Mouse (Mus musculus) forebrain, embryonic 14.5 days (tissue): ENCODE measurements around the gene Zfp398. TPM values are rescaled to one million over a fixed set of nuclear protein-coding genes. Genes with fewer than 3 reads are reported as not detected.

ENCODE experiments used
- ATAC-seq: fragments of 200-750 bp; cut with Nextera tagmentation; 2 replicates; pipeline ENCODE4 v1.8.0; 2017; ENCODE audit warnings: mild to moderate bottlenecking, moderate library complexity
- DNase-seq: peaks from one replicate; pipeline ENCODE4 v3.0.0-alpha.2; 2015; ENCODE audit warnings: low spot score
- H3K27ac ChIP-seq: fragments of 300-500 bp; sonication (generic); 2 replicates; pipeline ENCODE4 v1.5.1; 2014; ENCODE audit warnings: low read depth, mild to moderate bottlenecking, control low read depth, low read length, moderate library complexity
- H3K27me3 ChIP-seq: fragments of 300-500 bp; sonication (generic); replicated peaks from 2 replicates; pipeline ENCODE4 v1.6.1; 2014; ENCODE audit warnings: low read length, control low read depth, mixed read lengths; ENCODE audit not compliant: control insufficient read depth, insufficient read depth
- H3K36me3 ChIP-seq: fragments of 300-500 bp; sonication (generic); 2 replicates; pipeline ENCODE4 v1.6.1; 2014; ENCODE audit warnings: low read length, control low read depth; ENCODE audit not compliant: control insufficient read depth, insufficient read depth
- H3K4me1 ChIP-seq: fragments of 300-500 bp; sonication (generic); 2 replicates; pipeline ENCODE4 v1.6.1; 2014; ENCODE audit warnings: antibody characterized with exemption, low read length, control low read depth; ENCODE audit not compliant: control insufficient read depth, insufficient read depth
- H3K4me2 ChIP-seq: fragments of 300-500 bp; sonication (generic); 2 replicates; pipeline ENCODE4 v1.6.1; 2014; ENCODE audit warnings: mild to moderate bottlenecking, control low read depth, low read length
- H3K4me3 ChIP-seq: fragments of 300-500 bp; sonication (generic); 2 replicates; pipeline ENCODE4 v1.5.1; 2014; ENCODE audit warnings: low read depth, low read length, control low read depth
- H3K9ac ChIP-seq: fragments of 300-500 bp; sonication (generic); 2 replicates; pipeline ENCODE4 v1.6.1; 2014; ENCODE audit warnings: mild to moderate bottlenecking, low read length, control low read depth, moderate library complexity
- H3K9me3 ChIP-seq: fragments of 300-500 bp; sonication (generic); replicated peaks from 2 replicates; pipeline ENCODE4 v1.6.1; 2016; ENCODE audit warnings: low read length, control low read depth, mixed read lengths; ENCODE audit not compliant: control insufficient read depth
- WGBS: fragments of 180-500 bp; shearing (Covaris S2); extraction: QIAGEN DNeasy Blood & Tissue Kit; methylation state at CpG from one replicate; pipeline ENCODE4 v1.1.7; 2014; 5-methylcytosine and 5-hydroxymethylcytosine counted together
- polyA plus RNA-seq: library from polyadenylated mRNA; unstranded; fragments of >200 nt; fragmentation: Nextera tagmentation; extraction: Ambion mirVana; gene quantifications from 2 replicates; pipeline ENCODE4 v1.2.1, GENCODE M21; 2014

Gene Zfp398
- polyA plus RNA-seq, 1 experiment from 2014 or later, result 9.1 TPM

DNA sequence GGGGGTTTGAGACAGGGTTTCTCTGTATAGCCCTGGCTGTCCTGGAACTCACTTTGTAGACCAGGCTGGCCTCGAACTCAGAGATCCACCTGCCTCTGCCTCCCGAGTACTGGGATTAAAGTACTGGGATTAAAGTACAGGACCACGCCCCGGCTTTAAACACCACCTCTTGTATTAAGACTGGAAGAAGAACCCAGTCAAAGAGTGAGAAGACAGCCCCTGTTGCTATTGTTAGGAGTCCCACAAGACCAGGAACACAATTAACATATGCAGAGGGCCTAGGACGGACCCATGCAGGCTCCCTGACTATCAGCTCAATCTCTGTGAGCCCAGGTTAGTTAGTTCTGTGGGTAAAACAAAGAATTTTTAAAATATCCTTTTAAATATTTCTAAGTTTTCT, 36.8 kb downstream of the Zfp398 start:
- Histone ChIP-seq H3K36me3 (peaks cover 16% of the 10 kb centered on the region), H3K4me2 (no peak overlapping the region), H3K9me3 (no peaks in the 10 kb centered on the region), H3K27me3 (no peaks in the 10 kb centered on the region), H3K27ac (no peak overlapping the region), H3K4me1 (no peaks in the 10 kb centered on the region), H3K4me3 (no peak overlapping the region), H3K9ac (no peak overlapping the region)
- ATAC-seq (no peak), DNase-seq (no peak)
- 85% methylated on average over 5 of the region's 5 CpGs for WGBS

DNA sequence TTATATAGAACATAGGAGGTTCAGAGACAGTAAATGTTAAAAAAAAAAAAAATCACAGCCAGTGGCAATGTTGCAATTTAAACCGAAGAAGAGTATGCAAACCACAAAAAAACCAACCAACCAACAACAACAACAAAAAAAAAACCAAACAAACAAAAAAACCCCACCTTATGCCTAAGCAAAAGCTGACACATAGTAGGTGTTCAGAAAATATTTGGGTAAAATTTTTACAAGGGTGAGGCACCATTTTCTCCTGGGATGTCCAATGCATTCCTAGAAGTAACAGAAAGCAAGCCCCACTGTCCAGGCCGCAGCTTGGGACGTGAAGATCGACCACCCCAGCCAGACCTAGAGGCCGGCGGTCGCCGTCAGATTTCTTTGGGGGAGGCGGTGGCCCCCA, 41.6 kb downstream of the Zfp398 start, which contains the start of gene Zfp282:
Gene Zfp282, plus strand, starts transcription at position 147 of the 400 bp plus-strand sequence.
- Histone ChIP-seq H3K4me3 (peak within 1 kb of the TSS; percentile 86), H3K27me3 (no peaks in the 10 kb centered on the region), H3K9ac (peak within 1 kb of the TSS; percentile 96), H3K4me1 (peaks cover 11% of the 10 kb centered on the region), H3K9me3 (no peaks in the 10 kb centered on the region), H3K36me3 (peaks cover 26% of the 10 kb centered on the region), H3K27ac (peak within 1 kb of the TSS; percentile 98), H3K4me2 (peak within 1 kb of the TSS; percentile 90)
- no peak for ATAC-seq
- DNase-seq, result no peak
- 7% methylated on average over 9 of the region's 9 CpGs for WGBS

DNA sequence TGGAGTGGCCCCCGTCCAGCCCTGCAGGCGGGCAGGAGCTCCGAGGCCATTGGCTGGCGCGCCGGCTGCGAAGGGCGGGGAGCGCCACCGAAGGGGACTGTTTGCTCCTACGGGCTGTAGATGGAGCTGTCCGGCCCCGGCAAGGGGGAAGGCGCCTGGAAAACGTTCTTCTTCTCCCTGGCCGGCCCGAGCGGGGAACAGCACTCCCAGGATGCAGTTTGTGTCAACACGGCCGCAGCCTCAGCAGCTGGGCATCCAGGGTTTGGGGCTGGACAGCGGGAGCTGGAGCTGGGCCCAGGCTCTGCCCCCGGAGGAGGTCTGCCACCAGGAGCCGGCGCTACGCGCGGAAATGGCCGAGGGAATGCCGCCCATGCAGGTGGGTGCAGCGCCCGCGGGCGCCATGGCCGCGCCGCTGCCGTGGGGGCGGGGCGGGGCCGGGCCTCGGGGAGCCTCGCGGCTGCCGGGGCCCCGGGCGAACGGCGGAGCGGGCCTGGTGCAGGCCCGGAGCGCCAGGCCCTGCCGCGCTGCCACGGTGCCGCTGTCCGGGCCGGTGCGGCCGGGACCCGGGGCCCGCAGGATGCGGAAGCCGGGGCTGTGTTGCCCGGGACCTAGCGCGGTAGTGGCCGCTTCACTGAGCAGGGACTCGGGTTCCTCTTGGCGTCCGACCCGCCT, 42.1 kb downstream of the Zfp398 start:
- H3K4me2 ChIP-seq, result peak overlapping the region; percentile 90
- H3K27me3 ChIP-seq, result no peaks in the 10 kb centered on the region
- H3K9me3 ChIP-seq, result no peaks in the 10 kb centered on the region
- peaks cover 11% of the 10 kb centered on the region for H3K4me1 ChIP-seq
- ATAC-seq, result peak; percentile 97
- H3K36me3 ChIP-seq, result peaks cover 31% of the 10 kb centered on the region
- H3K9ac ChIP-seq, result peak overlapping the region; percentile 96
- peak overlapping the region; percentile 98 for H3K27ac ChIP-seq
- peak; percentile 92 for DNase-seq
- H3K4me3 ChIP-seq, result peak overlapping the region; percentile 86
- WGBS, result 1% methylated on average over 65 of the region's 71 CpGs

DNA sequence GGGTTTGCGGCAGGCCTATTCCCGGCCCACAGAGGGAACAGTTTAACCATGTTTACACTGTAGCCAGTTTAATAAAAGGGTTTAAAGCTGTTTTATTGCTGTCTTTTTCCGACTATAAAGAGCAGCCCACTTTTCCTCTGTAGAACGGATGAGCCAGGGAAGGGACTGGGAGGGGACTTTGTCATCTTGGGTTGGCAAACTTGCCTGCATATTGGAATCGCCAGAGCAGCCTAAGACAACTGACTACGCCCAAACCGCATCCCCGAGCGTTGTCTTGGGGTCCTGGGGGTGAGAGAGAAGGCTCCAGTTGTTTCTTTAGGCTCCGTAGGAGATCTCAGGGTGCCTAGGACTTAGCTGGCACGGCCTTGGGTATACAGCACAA, 42.7 kb downstream of the Zfp398 start:
- H3K27me3 ChIP-seq, result no peaks in the 10 kb centered on the region
- H3K4me1 ChIP-seq, result peaks cover 11% of the 10 kb centered on the region
- H3K36me3 ChIP-seq, result peaks cover 36% of the 10 kb centered on the region
- peak overlapping the region; percentile 96 for H3K9ac ChIP-seq
- peak overlapping the region; percentile 90 for H3K4me2 ChIP-seq
- H3K27ac ChIP-seq, result peak overlapping the region; percentile 98
- no peak for ATAC-seq
- 1% methylated on average over 11 of the region's 11 CpGs for WGBS
- DNase-seq, result peak; percentile 41
- peak overlapping the region; percentile 86 for H3K4me3 ChIP-seq
- H3K9me3 ChIP-seq, result no peaks in the 10 kb centered on the region

DNA sequence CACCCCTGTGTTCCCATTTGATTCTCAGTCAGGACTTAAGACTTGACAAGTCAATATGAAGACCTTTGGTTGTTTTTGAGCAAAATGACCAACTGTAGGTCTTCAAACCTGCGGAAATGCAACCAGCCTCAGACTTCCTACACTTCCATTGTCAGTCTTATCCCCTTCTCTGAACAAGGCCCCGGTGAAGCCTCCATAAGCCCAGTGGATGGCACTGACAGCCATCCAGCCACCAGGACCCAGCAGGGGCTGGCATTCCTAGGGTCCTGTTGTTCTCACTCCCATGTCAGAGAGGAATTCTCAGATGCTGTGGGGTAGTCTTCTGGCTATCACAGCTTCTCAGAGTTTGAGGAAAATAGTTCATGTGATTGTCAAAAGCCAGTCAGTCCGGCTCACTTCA, 43.1 kb downstream of the Zfp398 start:
- peak overlapping the region; percentile 86 for H3K4me3 ChIP-seq
- ATAC-seq (no peak), DNase-seq (peak; percentile 1)
- H3K4me2 ChIP-seq, result peak overlapping the region; percentile 90
- peak overlapping the region; percentile 98; the same call in 1 of the 2 replicates for H3K27ac ChIP-seq
- H3K4me1 ChIP-seq, result peaks cover 11% of the 10 kb centered on the region
- H3K9ac ChIP-seq, result peak overlapping the region; percentile 96
- no peaks in the 10 kb centered on the region for H3K9me3 ChIP-seq
- 50% methylated on average over 3 of the region's 3 CpGs for WGBS
- H3K36me3 ChIP-seq, result peaks cover 41% of the 10 kb centered on the region
- H3K27me3 ChIP-seq, result no peaks in the 10 kb centered on the region

DNA sequence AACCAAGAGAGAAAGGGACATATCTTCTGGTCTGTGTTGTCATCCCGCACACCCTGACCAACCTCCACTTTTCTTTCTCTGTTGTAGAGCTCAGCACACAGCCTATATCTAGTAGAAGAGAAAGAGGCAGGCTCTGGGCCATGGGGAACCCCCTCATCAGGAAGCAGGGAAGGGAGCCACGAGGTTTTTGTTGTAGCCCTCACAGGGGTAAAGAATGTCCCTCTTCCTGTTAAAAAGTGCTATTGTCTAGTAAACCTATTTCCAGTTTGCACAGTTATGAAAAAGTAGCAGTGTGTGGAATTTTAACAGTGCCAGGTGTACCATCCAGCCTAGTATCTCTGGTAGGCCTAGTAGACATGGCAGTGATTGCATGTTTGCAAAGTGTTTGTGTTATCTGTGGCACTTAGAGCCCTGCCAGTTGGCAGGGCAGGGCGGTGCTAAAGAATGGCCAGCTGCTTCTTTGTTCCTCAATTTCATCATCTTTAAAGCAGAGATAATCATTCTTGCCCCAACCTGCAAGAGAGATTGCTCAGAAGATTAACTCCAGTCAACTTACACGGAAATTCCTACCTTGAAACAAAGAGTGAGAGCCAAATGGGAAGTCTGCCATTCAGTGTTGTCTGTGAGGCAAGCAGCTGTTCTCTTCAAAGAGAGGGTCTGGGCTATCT, 43.7 kb downstream of the Zfp398 start:
- Histone ChIP-seq H3K9me3 (no peaks in the 10 kb centered on the region), H3K36me3 (peaks cover 47% of the 10 kb centered on the region), H3K4me1 (peaks cover 11% of the 10 kb centered on the region), H3K9ac (peak overlapping the region; percentile 96), H3K4me3 (peak overlapping the region; percentile 86), H3K4me2 (peak overlapping the region; percentile 90), H3K27ac (no peak overlapping the region; the same call in 1 of the 2 replicates), H3K27me3 (no peaks in the 10 kb centered on the region)
- 63% methylated on average over 4 of the region's 4 CpGs for WGBS
- no peak for DNase-seq
- ATAC-seq, result no peak

DNA sequence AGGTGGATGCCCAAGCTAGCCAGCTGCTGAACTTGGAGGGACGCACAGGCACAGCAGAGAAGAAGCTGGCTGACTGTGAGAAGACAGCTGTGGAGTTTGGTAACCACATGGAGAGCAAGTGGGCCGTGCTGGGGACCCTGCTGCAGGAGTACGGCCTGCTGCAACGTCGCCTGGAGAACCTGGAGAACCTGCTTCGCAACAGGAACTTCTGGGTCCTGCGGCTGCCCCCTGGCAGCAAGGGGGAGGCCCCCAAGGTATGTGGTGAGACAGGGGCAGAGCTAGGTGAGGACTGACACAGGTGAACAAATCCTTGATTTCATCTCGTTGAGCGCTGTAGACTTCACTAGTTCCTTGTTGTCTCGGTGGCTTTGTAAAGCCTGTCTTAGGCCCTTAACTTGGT, 44.7 kb downstream of the Zfp398 start:
- 94% methylated on average over 10 of the region's 10 CpGs for WGBS
- H3K4me3 ChIP-seq, result no peak overlapping the region
- no peak for DNase-seq
- ATAC-seq, result no peak
- H3K9me3 ChIP-seq, result no peaks in the 10 kb centered on the region
- peaks cover 11% of the 10 kb centered on the region for H3K4me1 ChIP-seq
- no peak overlapping the region for H3K4me2 ChIP-seq
- no peaks in the 10 kb centered on the region for H3K27me3 ChIP-seq
- no peak overlapping the region for H3K27ac ChIP-seq
- H3K9ac ChIP-seq, result no peak overlapping the region
- H3K36me3 ChIP-seq, result peaks cover 55% of the 10 kb centered on the region

DNA sequence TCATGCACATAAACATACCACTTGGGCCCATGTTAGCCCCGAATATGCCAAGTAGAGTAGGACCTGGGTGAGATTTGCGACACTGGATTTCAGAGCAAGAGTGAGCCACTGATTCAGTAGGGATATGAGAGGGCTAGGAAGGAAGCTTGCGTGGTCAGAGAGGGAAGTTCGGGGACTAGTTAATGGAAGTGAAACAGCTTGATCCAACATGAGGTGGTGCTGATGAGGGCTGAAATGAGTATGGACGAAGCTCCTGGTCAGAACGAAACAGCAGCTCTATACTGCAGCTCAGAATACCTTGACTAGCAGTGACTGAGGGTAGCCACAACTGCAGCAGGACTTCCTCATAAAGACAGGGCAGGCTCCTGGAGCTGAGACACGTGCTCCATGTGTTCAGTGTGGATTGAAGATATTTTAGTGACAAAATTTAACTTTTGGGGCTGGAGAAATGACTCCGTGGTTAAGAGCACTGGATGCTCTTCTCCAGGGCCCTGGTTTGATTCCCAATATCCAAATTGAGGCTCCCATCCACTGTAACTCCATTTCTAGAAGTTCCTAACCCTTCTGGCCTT, 53.4 kb downstream of the Zfp398 start:
- Histone ChIP-seq H3K4me3 (no peak overlapping the region), H3K27ac (no peak overlapping the region), H3K4me2 (no peak overlapping the region), H3K27me3 (no peaks in the 10 kb centered on the region), H3K4me1 (no peaks in the 10 kb centered on the region), H3K36me3 (peaks cover 89% of the 10 kb centered on the region), H3K9ac (no peak overlapping the region), H3K9me3 (no peaks in the 10 kb centered on the region)
- DNase-seq (no peak), ATAC-seq (no peak)
- 92% methylated on average over 8 of the region's 8 CpGs for WGBS

DNA sequence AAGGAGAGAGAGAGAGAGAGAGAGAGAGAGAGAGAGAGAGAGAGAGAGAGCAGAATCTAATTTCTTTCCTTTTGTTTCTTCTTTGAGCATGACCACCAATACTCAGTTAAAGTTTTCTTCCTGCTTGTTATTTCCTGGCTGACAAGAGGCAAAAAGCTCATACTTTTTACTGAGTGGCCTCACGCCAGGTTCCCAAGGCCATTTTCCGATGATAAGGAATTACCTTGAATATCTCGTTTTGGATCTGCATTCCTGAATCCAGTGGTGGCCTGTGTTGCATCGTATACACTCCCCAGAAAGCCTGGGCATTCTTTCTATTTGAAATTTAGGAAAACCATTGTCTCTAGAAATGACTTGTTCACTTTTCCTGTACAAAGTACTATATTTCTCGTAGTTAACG, 64.0 kb downstream of the Zfp398 start:
- H3K9me3 ChIP-seq, result no peaks in the 10 kb centered on the region
- 95% methylated on average over 6 of the region's 6 CpGs for WGBS
- no peak overlapping the region for H3K9ac ChIP-seq
- ATAC-seq, result no peak
- peaks cover 68% of the 10 kb centered on the region for H3K36me3 ChIP-seq
- no peak overlapping the region for H3K27ac ChIP-seq
- H3K27me3 ChIP-seq, result no peaks in the 10 kb centered on the region
- no peak overlapping the region for H3K4me3 ChIP-seq
- H3K4me2 ChIP-seq, result no peak overlapping the region
- H3K4me1 ChIP-seq, result no peaks in the 10 kb centered on the region
- DNase-seq, result no peak
